Mouse (Mus musculus) MEL (cell line): Measurements from ENCODE around the gene Dennd1a. TPM values are rescaled to one million over a fixed set of nuclear protein-coding genes. Genes with fewer than 3 reads are reported as not detected.

Experiments
- DNase-seq: peaks from one replicate; pipeline ENCODE4 v3.0.0; 2011; ENCODE audit warnings: low read depth, low spot score
- H3K27ac ChIP-seq: 2 replicates; pipeline ENCODE4 v1.5.1; 2012; ENCODE audit warnings: low read depth, mild to moderate bottlenecking, control low read depth, low read length, moderate library complexity; ENCODE audit not compliant: control insufficient read depth
- H3K27me3 ChIP-seq, 2 experiments: fragments of 150-350 bp in 1 of 2; sonication (generic) in 1 of 2; 2 replicates each; pipeline ENCODE4 v1.6.1; 2012; ENCODE audit warnings: low read length in 2 of 2, mild to moderate bottlenecking in 2 of 2, improper control_type of control experiment in 1 of 2, moderate library complexity in 1 of 2; ENCODE audit not compliant: insufficient read depth in 2 of 2, control insufficient read depth in 1 of 2
- H3K36me3 ChIP-seq, 2 experiments: 2 replicates each; pipeline ENCODE4 v1.6.1; 2012 to 2014; ENCODE audit warnings: low read length in 2 of 2, improper control_type of control experiment in 1 of 2, inconsistent platforms in 1 of 2, mild to moderate bottlenecking in 1 of 2; ENCODE audit not compliant: insufficient read depth in 2 of 2, control insufficient read depth in 1 of 2
- H3K4me1 ChIP-seq, 2 experiments: fragments of 150-350 bp in 1 of 2; sonication (generic) in 1 of 2; 2 replicates each; pipeline ENCODE4 v1.6.1; 2012; ENCODE audit warnings: low read length in 2 of 2, improper control_type of control experiment in 1 of 2, mild to moderate bottlenecking in 1 of 2; ENCODE audit not compliant: insufficient read depth in 2 of 2, control insufficient read depth in 1 of 2
- H3K4me3 ChIP-seq, 2 experiments: fragments of 150-350 bp in 1 of 2; sonication (generic) in 1 of 2; 2 replicates each; pipeline ENCODE4 v1.5.1; 2012; ENCODE audit warnings: low read depth in 2 of 2, low read length in 2 of 2, mild to moderate bottlenecking in 2 of 2, moderate library complexity in 2 of 2, control low read depth in 1 of 2, improper control_type of control experiment in 1 of 2; ENCODE audit not compliant: control insufficient read depth in 1 of 2, insufficient read depth in 1 of 2
- H3K79me2 ChIP-seq: 2 replicates; pipeline ENCODE4 v1.6.1; 2012; ENCODE audit warnings: mild to moderate bottlenecking, low read length, moderate library complexity; ENCODE audit not compliant: control insufficient read depth, poor library complexity, insufficient read depth
- H3K9ac ChIP-seq: 2 replicates; pipeline ENCODE4 v1.6.1; 2012; ENCODE audit warnings: low read depth, mild to moderate bottlenecking, control low read depth, low read length, moderate library complexity; ENCODE audit not compliant: control insufficient read depth, poor library complexity, severe bottlenecking
- H3K9me3 ChIP-seq: fragments of 150-350 bp; sonication (generic); replicated peaks from 2 replicates; pipeline ENCODE4 v1.6.1; 2012; ENCODE audit warnings: mild to moderate bottlenecking, low read length, improper control_type of control experiment, moderate library complexity; ENCODE audit not compliant: insufficient read depth
- CHD2 ChIP-seq: IDR thresholded peaks from 2 replicates; pipeline ENCODE4 v1.6.1; 2011; ENCODE audit warnings: low read length, improper control_type of control experiment
- CTCF ChIP-seq, 3 experiments: IDR thresholded peaks in 2 of 3; conservative IDR thresholded peaks in 1 of 3; 2 replicates each; pipeline ENCODE4 v1.5.1; 2011 to 2012; ENCODE audit warnings: low read length in 3 of 3, low read depth in 2 of 3, mild to moderate bottlenecking in 2 of 3, improper control_type of control experiment in 1 of 3, inconsistent platforms in 1 of 3, mixed read lengths in 1 of 3, moderate library complexity in 1 of 3; ENCODE audit not compliant: control insufficient read depth in 1 of 3, insufficient read depth in 1 of 3, poor library complexity in 1 of 3, severe bottlenecking in 1 of 3
- E2F4 ChIP-seq: IDR thresholded peaks from 2 replicates; pipeline ENCODE4 v1.6.1; 2011; ENCODE audit warnings: low read depth, low read length, improper control_type of control experiment, borderline replicate concordance
- ETS1 ChIP-seq: IDR thresholded peaks from 2 replicates; pipeline ENCODE4 v1.6.1; 2012; ENCODE audit warnings: low read depth, mild to moderate bottlenecking, inconsistent platforms, low read length, improper control_type of control experiment, moderate library complexity
- GABPA ChIP-seq: IDR thresholded peaks from 2 replicates; pipeline ENCODE4 v1.6.1; 2012; ENCODE audit warnings: low read depth, mild to moderate bottlenecking, inconsistent platforms, low read length, improper control_type of control experiment, moderate library complexity
- GATA1 ChIP-seq: IDR thresholded peaks from 2 replicates; pipeline ENCODE4 v1.6.1; 2011; ENCODE audit warnings: low read depth, low read length, improper control_type of control experiment
- HCFC1 ChIP-seq: IDR thresholded peaks from 2 replicates; pipeline ENCODE4 v1.6.1; 2012; ENCODE audit warnings: low read depth, mild to moderate bottlenecking, inconsistent platforms, low read length, improper control_type of control experiment, moderate library complexity
- JUND ChIP-seq: IDR thresholded peaks from 2 replicates; pipeline ENCODE4 v1.6.1; 2011; ENCODE audit warnings: low read depth, mild to moderate bottlenecking, improper control_type of control experiment, low read length
- MAFK ChIP-seq: IDR thresholded peaks from 2 replicates; pipeline ENCODE4 v1.6.1; 2011; ENCODE audit warnings: low read depth, mild to moderate bottlenecking, low read length, improper control_type of control experiment, borderline replicate concordance
- MAX ChIP-seq: IDR thresholded peaks from 2 replicates; pipeline ENCODE4 v1.6.1; 2011; ENCODE audit warnings: low read length, improper control_type of control experiment
- MAZ ChIP-seq: IDR thresholded peaks from 2 replicates; pipeline ENCODE4 v1.6.1; 2012; ENCODE audit warnings: low read depth, mild to moderate bottlenecking, inconsistent platforms, low read length, improper control_type of control experiment
- MEF2A ChIP-seq: IDR thresholded peaks from 2 replicates; pipeline ENCODE4 v1.6.1; 2014; ENCODE audit warnings: low read depth, mild to moderate bottlenecking, inconsistent platforms, low read length, improper control_type of control experiment; ENCODE audit not compliant: poor library complexity, insufficient replicate concordance, severe bottlenecking; ENCODE audit errors: extremely low read depth
- MYB ChIP-seq: IDR thresholded peaks from 2 replicates; pipeline ENCODE4 v1.6.1; 2011; ENCODE audit warnings: mild to moderate bottlenecking, low read depth, low read length, improper control_type of control experiment
- MYC ChIP-seq: IDR thresholded peaks from 2 replicates; pipeline ENCODE4 v1.6.1; 2011; ENCODE audit warnings: low read depth, mild to moderate bottlenecking, low read length, improper control_type of control experiment, moderate library complexity
- POLR2AphosphoS2 ChIP-seq: IDR thresholded peaks from 2 replicates; pipeline ENCODE4 v1.6.1; 2011; ENCODE audit warnings: low read length, improper control_type of control experiment
- RAD21 ChIP-seq: IDR thresholded peaks from 2 replicates; pipeline ENCODE4 v1.6.1; 2011; ENCODE audit warnings: mild to moderate bottlenecking, low read depth, low read length, improper control_type of control experiment
- RCOR1 ChIP-seq: IDR thresholded peaks from 2 replicates; pipeline ENCODE4 v1.6.1; 2012; ENCODE audit warnings: low read depth, mild to moderate bottlenecking, inconsistent platforms, low read length, improper control_type of control experiment
- SIN3A ChIP-seq: IDR thresholded peaks from 2 replicates; pipeline ENCODE4 v1.6.1; 2012; ENCODE audit warnings: low read length, improper control_type of control experiment, inconsistent platforms
- TAL1 ChIP-seq: IDR thresholded peaks from 2 replicates; pipeline ENCODE4 v1.6.1; 2012; ENCODE audit warnings: mild to moderate bottlenecking, inconsistent platforms, low read length, moderate library complexity, mixed read lengths
- TCF12 ChIP-seq: IDR thresholded peaks from 2 replicates; pipeline ENCODE4 v1.6.1; 2014; ENCODE audit warnings: low read depth, mild to moderate bottlenecking, inconsistent platforms, low read length, improper control_type of control experiment, moderate library complexity
- UBTF ChIP-seq: IDR thresholded peaks from 2 replicates; pipeline ENCODE4 v1.6.1; 2012; ENCODE audit warnings: low read depth, mild to moderate bottlenecking, inconsistent platforms, low read length, improper control_type of control experiment, moderate library complexity, borderline replicate concordance; ENCODE audit not compliant: insufficient read depth
- ZKSCAN1 ChIP-seq: IDR thresholded peaks from 2 replicates; pipeline ENCODE4 v1.6.1; 2012; ENCODE audit warnings: low read depth, mild to moderate bottlenecking, inconsistent platforms, low read length, improper control_type of control experiment, moderate library complexity
- ZMIZ1 ChIP-seq: IDR thresholded peaks from 2 replicates; pipeline ENCODE4 v1.6.1; 2012; ENCODE audit warnings: low read depth, mild to moderate bottlenecking, inconsistent platforms, low read length, improper control_type of control experiment, moderate library complexity
- ZNF384 ChIP-seq: IDR thresholded peaks from 2 replicates; pipeline ENCODE4 v1.6.1; 2012; ENCODE audit warnings: low read depth, mild to moderate bottlenecking, inconsistent platforms, low read length, improper control_type of control experiment
- polyA plus RNA-seq, 2 experiments: library from polyadenylated mRNA; stranded (reverse) in 1 of 2; unstranded in 1 of 2; fragments of >175 nt in 1 of 2; fragments of >200 nt in 1 of 2; gene quantifications; 2 replicates each; pipeline versions ENCODE4 v1.2.1 to v1.2.4; 2012; ENCODE audit warnings: low replicate concordance in 2 of 2, low read depth in 1 of 2; ENCODE audit not compliant: insufficient read length in 2 of 2, insufficient read depth in 1 of 2, missing spikeins in 1 of 2
- total RNA-seq: library from RNA; depleted of rRNA; stranded (reverse); fragments of 300-350 nt; gene quantifications from 2 replicates; pipeline ENCODE4 v1.2.3, GENCODE M21; 2012

Dennd1a gene
- total and polyA plus RNA-seq, 3 experiments, result 5.0 to 21.8 TPM; not detected in 1

- Histone ChIP-seq H3K4me3 (no peak overlapping the region), H3K36me3 (no peaks in the 10 kb centered on the region)
- DNase-seq, result no peak
Measured at GRCm38 (mm10) chr2:37801687-37802086, 485.5 kb downstream of the Dennd1a start.

GRCm38 (mm10) chr2:37799137-37799536 lies 488.1 kb downstream of the Dennd1a start:
- Histone ChIP-seq H3K9me3 (no peaks in the 10 kb centered on the region), H3K4me1 (no peaks in the 10 kb centered on the region), H3K27me3 (no peaks in the 10 kb centered on the region), H3K4me3 (no peak overlapping the region), H3K79me2 (no peaks in the 10 kb centered on the region), H3K36me3 (no peaks in the 10 kb centered on the region), H3K27ac (no peak overlapping the region), H3K9ac (no peak overlapping the region)
- DNase-seq, result no peak
- TF ChIP-seq CTCF (IDR thresholded peaks at IDR 0.05 in 2 of 3, conservative IDR thresholded peaks at IDR 0.05 in 1 of 3; ENCODE audit: control insufficient read depth in 1 of 3, insufficient read depth in 1 of 3, low read depth in 2 of 3, low read length in 3 of 3, poor library complexity in 1 of 3, severe bottlenecking in 1 of 3), result no peak
- no peak for TF ChIP-seq HCFC1
- TF ChIP-seq ZMIZ1, result no peak
- no peak for TF ChIP-seq GATA1

More at GRCm38 (mm10) chr2:37801687-37802086, 485.5 kb downstream of the Dennd1a start:
- H3K27me3 ChIP-seq, result no peaks in the 10 kb centered on the region
- no peaks in the 10 kb centered on the region for H3K4me1 ChIP-seq
- no peak overlapping the region for H3K27ac ChIP-seq
- H3K9ac ChIP-seq, result no peak overlapping the region
- no peaks in the 10 kb centered on the region for H3K79me2 ChIP-seq
- TF ChIP-seq MAZ, result no peak
- TF ChIP-seq MYC, result no peak
- TF ChIP-seq MEF2A, result no peak
- TF ChIP-seq MAX, result no peak
- no peak for TF ChIP-seq GABPA
- TF ChIP-seq SIN3A, result no peak
- TF ChIP-seq JUND, result no peak
- no peak for TF ChIP-seq CHD2
- TF ChIP-seq RCOR1, result no peak
- no peak for TF ChIP-seq E2F4
- TF ChIP-seq RAD21, result no peak
- TF ChIP-seq UBTF, result no peak
- TF ChIP-seq ZKSCAN1, result no peak
- no peak for TF ChIP-seq TCF12
- TF ChIP-seq MYB, result no peak
- no peak for TF ChIP-seq ETS1
- TF ChIP-seq POLR2AphosphoS2, result no peak
- no peak for TF ChIP-seq TAL1
- no peak for TF ChIP-seq MAFK
- TF ChIP-seq ZNF384, result no peak
- H3K9me3 ChIP-seq, result no peaks in the 10 kb centered on the region
